Mouse (Mus musculus): ENCODE measurements around the gene Isx.

Gene Isx

GRCm38 (mm10) chr8:74872940-74873339, at the start of gene Isx:
Isx (plus strand) TSS chr8:74873173.
- DNase-seq (ENCODE audit: low read depth, low spot score), result no peak
- Histone ChIP-seq H3K36me3 (ENCODE audit: control insufficient read depth, insufficient read depth, low read length, poor library complexity, severe bottlenecking) (no peaks in the 10 kb centered on the region), H3K27me3 (ENCODE audit: control insufficient read depth, insufficient read depth, low read length, poor library complexity, severe bottlenecking) (no peaks in the 10 kb centered on the region)

- Histone ChIP-seq H3K36me3 (ENCODE audit: control insufficient read depth, insufficient read depth, low read length, poor library complexity, severe bottlenecking) (no peaks in the 10 kb centered on the region), H3K27me3 (ENCODE audit: control insufficient read depth, insufficient read depth, low read length, poor library complexity, severe bottlenecking) (no peaks in the 10 kb centered on the region)
- no peak for DNase-seq (ENCODE audit: low read depth, low spot score)
Observed at GRCm38 (mm10) chr8:74827689-74828088, 45.3 kb upstream of the Isx start.

GRCm38 (mm10) chr8:74831322-74831721, 41.7 kb upstream of the Isx start:
- DNase-seq (ENCODE audit: low read depth, low spot score), result no peak
- Histone ChIP-seq H3K36me3 (ENCODE audit: control insufficient read depth, insufficient read depth, low read length, poor library complexity, severe bottlenecking) (no peaks in the 10 kb centered on the region), H3K27me3 (ENCODE audit: control insufficient read depth, insufficient read depth, low read length, poor library complexity, severe bottlenecking) (no peaks in the 10 kb centered on the region)

- Histone ChIP-seq H3K27me3 (ENCODE audit: control insufficient read depth, insufficient read depth, low read length, poor library complexity, severe bottlenecking) (no peaks in the 10 kb centered on the region), H3K36me3 (ENCODE audit: control insufficient read depth, insufficient read depth, low read length, poor library complexity, severe bottlenecking) (no peaks in the 10 kb centered on the region)
- DNase-seq (ENCODE audit: low read depth, low spot score), result no peak
Observed at GRCm38 (mm10) chr8:74834246-74834645, 38.7 kb upstream of the Isx start.

GRCm38 (mm10) chr8:74847376-74848048, 25.5 kb upstream of the Isx start:
- Histone ChIP-seq H3K27me3 (ENCODE audit: control insufficient read depth, insufficient read depth, low read length, poor library complexity, severe bottlenecking) (no peaks in the 10 kb centered on the region), H3K36me3 (ENCODE audit: control insufficient read depth, insufficient read depth, low read length, poor library complexity, severe bottlenecking) (no peaks in the 10 kb centered on the region)
- DNase-seq (ENCODE audit: low read depth, low spot score), result no peak

- Histone ChIP-seq H3K27me3 (ENCODE audit: control insufficient read depth, insufficient read depth, low read length, poor library complexity, severe bottlenecking) (no peaks in the 10 kb centered on the region), H3K36me3 (ENCODE audit: control insufficient read depth, insufficient read depth, low read length, poor library complexity, severe bottlenecking) (no peaks in the 10 kb centered on the region)
- no peak for DNase-seq (ENCODE audit: low read depth, low spot score)
Observed at GRCm38 (mm10) chr8:74848707-74849106, 24.3 kb upstream of the Isx start.

GRCm38 (mm10) chr8:74850971-74851370, 22.0 kb upstream of the Isx start:
- H3K27me3 ChIP-seq (ENCODE audit: control insufficient read depth, insufficient read depth, low read length, poor library complexity, severe bottlenecking), result no peaks in the 10 kb centered on the region
- no peak for DNase-seq (ENCODE audit: low read depth, low spot score)

GRCm38 (mm10) chr8:74851837-74852236, 21.1 kb upstream of the Isx start:
- H3K36me3 ChIP-seq (ENCODE audit: control insufficient read depth, insufficient read depth, low read length, poor library complexity, severe bottlenecking), result no peaks in the 10 kb centered on the region
- H3K27me3 ChIP-seq (ENCODE audit: control insufficient read depth, insufficient read depth, low read length, poor library complexity, severe bottlenecking), result no peaks in the 10 kb centered on the region
- DNase-seq (ENCODE audit: low read depth, low spot score), result no peak

More at GRCm38 (mm10) chr8:74850971-74851370, 22.0 kb upstream of the Isx start:
- H3K36me3 ChIP-seq (ENCODE audit: control insufficient read depth, insufficient read depth, low read length, poor library complexity, severe bottlenecking), result no peaks in the 10 kb centered on the region

GRCm38 (mm10) chr8:74853488-74853887, 19.5 kb upstream of the Isx start:
- no peaks in the 10 kb centered on the region for H3K27me3 ChIP-seq (ENCODE audit: control insufficient read depth, insufficient read depth, low read length, poor library complexity, severe bottlenecking)
- H3K36me3 ChIP-seq (ENCODE audit: control insufficient read depth, insufficient read depth, low read length, poor library complexity, severe bottlenecking), result no peaks in the 10 kb centered on the region
- DNase-seq (ENCODE audit: low read depth, low spot score), result no peak

- DNase-seq (ENCODE audit: low read depth, low spot score), result no peak
- no peaks in the 10 kb centered on the region for H3K27me3 ChIP-seq (ENCODE audit: control insufficient read depth, insufficient read depth, low read length, poor library complexity, severe bottlenecking)
- H3K36me3 ChIP-seq (ENCODE audit: control insufficient read depth, insufficient read depth, low read length, poor library complexity, severe bottlenecking), result no peaks in the 10 kb centered on the region
Observed at GRCm38 (mm10) chr8:74854786-74855185, 18.2 kb upstream of the Isx start.

GRCm38 (mm10) chr8:74855341-74855740, 17.6 kb upstream of the Isx start:
- H3K27me3 ChIP-seq (ENCODE audit: control insufficient read depth, insufficient read depth, low read length, poor library complexity, severe bottlenecking), result no peaks in the 10 kb centered on the region
- DNase-seq (ENCODE audit: low read depth, low spot score), result no peak
- no peaks in the 10 kb centered on the region for H3K36me3 ChIP-seq (ENCODE audit: control insufficient read depth, insufficient read depth, low read length, poor library complexity, severe bottlenecking)

GRCm38 (mm10) chr8:74859241-74859640, 13.7 kb upstream of the Isx start:
- no peak for DNase-seq (ENCODE audit: low read depth, low spot score)
- Histone ChIP-seq H3K27me3 (ENCODE audit: control insufficient read depth, insufficient read depth, low read length, poor library complexity, severe bottlenecking) (no peaks in the 10 kb centered on the region), H3K36me3 (ENCODE audit: control insufficient read depth, insufficient read depth, low read length, poor library complexity, severe bottlenecking) (no peaks in the 10 kb centered on the region)

GRCm38 (mm10) chr8:74860449-74860848, 12.5 kb upstream of the Isx start:
- Histone ChIP-seq H3K36me3 (ENCODE audit: control insufficient read depth, insufficient read depth, low read length, poor library complexity, severe bottlenecking) (no peaks in the 10 kb centered on the region), H3K27me3 (ENCODE audit: control insufficient read depth, insufficient read depth, low read length, poor library complexity, severe bottlenecking) (no peaks in the 10 kb centered on the region)
- DNase-seq (ENCODE audit: low read depth, low spot score), result no peak

- DNase-seq (ENCODE audit: low read depth, low spot score), result no peak
- H3K36me3 ChIP-seq (ENCODE audit: control insufficient read depth, insufficient read depth, low read length, poor library complexity, severe bottlenecking), result no peaks in the 10 kb centered on the region
- no peaks in the 10 kb centered on the region for H3K27me3 ChIP-seq (ENCODE audit: control insufficient read depth, insufficient read depth, low read length, poor library complexity, severe bottlenecking)
Observed at GRCm38 (mm10) chr8:74862598-74862997, 10.4 kb upstream of the Isx start.

- DNase-seq (ENCODE audit: low read depth, low spot score), result no peak
- Histone ChIP-seq H3K27me3 (ENCODE audit: control insufficient read depth, insufficient read depth, low read length, poor library complexity, severe bottlenecking) (no peaks in the 10 kb centered on the region), H3K36me3 (ENCODE audit: control insufficient read depth, insufficient read depth, low read length, poor library complexity, severe bottlenecking) (no peaks in the 10 kb centered on the region)
Observed at GRCm38 (mm10) chr8:74870346-74870949, 2.5 kb upstream of the Isx start.

GRCm38 (mm10) chr8:74871686-74872085, 1.3 kb upstream of the Isx start:
- Histone ChIP-seq H3K27me3 (ENCODE audit: control insufficient read depth, insufficient read depth, low read length, poor library complexity, severe bottlenecking) (no peaks in the 10 kb centered on the region), H3K36me3 (ENCODE audit: control insufficient read depth, insufficient read depth, low read length, poor library complexity, severe bottlenecking) (no peaks in the 10 kb centered on the region)
- DNase-seq (ENCODE audit: low read depth, low spot score), result no peak
